Mouse (Mus musculus) embryo, embryonic 10 days (tissue): ENCODE results near the gene Aspscr1.

Experiments used
- DNase-seq: peaks from one replicate; pipeline ENCODE4 v3.0.0-alpha.2; 2015; ENCODE audit warnings: low spot score

The Aspscr1 gene

GRCm38 (mm10) chr11:120683536-120683935 is 10.8 kb downstream of the Aspscr1 start:
- DNase-seq, result no peak

- DNase-seq, result no peak
These were observed 11.3 kb downstream of the Aspscr1 start for GRCm38 (mm10) chr11:120684086-120684485.

GRCm38 (mm10) chr11:120684660-120685059 is 11.9 kb downstream of the Aspscr1 start:
- DNase-seq, result no peak

- no peak for DNase-seq
These were observed 14.0 kb downstream of the Aspscr1 start for GRCm38 (mm10) chr11:120686650-120687272.

- no peak for DNase-seq
These were observed 16.6 kb downstream of the Aspscr1 start for GRCm38 (mm10) chr11:120689365-120689764.

- no peak for DNase-seq
These were observed 19.8 kb downstream of the Aspscr1 start for GRCm38 (mm10) chr11:120692471-120693011.

GRCm38 (mm10) chr11:120693461-120693860 is 20.7 kb downstream of the Aspscr1 start:
- no peak for DNase-seq

- peak; percentile 72 for DNase-seq
These were observed 22.4 kb downstream of the Aspscr1 start for GRCm38 (mm10) chr11:120695184-120695583.

- DNase-seq, result peak; percentile 76
These were observed 22.9 kb downstream of the Aspscr1 start for GRCm38 (mm10) chr11:120695641-120696040.

- DNase-seq, result no peak
These were observed 23.8 kb downstream of the Aspscr1 start for GRCm38 (mm10) chr11:120696568-120696967.

GRCm38 (mm10) chr11:120697741-120698140 is 25.0 kb downstream of the Aspscr1 start:
- DNase-seq, result peak; percentile 43

GRCm38 (mm10) chr11:120703696-120704454 is 31.1 kb downstream of the Aspscr1 start:
- no peak for DNase-seq

GRCm38 (mm10) chr11:120704486-120705325 is 31.9 kb downstream of the Aspscr1 start:
- peak; percentile 66 for DNase-seq

- DNase-seq, result no peak
These were observed 33.3 kb downstream of the Aspscr1 start for GRCm38 (mm10) chr11:120706120-120706519.

- peak; percentile 73 for DNase-seq
These were observed 34.5 kb downstream of the Aspscr1 start for GRCm38 (mm10) chr11:120707225-120707624.

- DNase-seq, result no peak
These were observed 35.2 kb downstream of the Aspscr1 start for GRCm38 (mm10) chr11:120707969-120708368.

GRCm38 (mm10) chr11:120709551-120709950 is 36.8 kb downstream of the Aspscr1 start:
- no peak for DNase-seq

- peak; percentile 53 for DNase-seq
These were observed 37.9 kb downstream of the Aspscr1 start for GRCm38 (mm10) chr11:120710672-120711071.

- DNase-seq, result no peak
These were observed 39.3 kb downstream of the Aspscr1 start for GRCm38 (mm10) chr11:120711980-120712604.

- DNase-seq, result peak; percentile 64
These were observed 40.2 kb downstream of the Aspscr1 start for GRCm38 (mm10) chr11:120712771-120713568.
